Mouse (Mus musculus) neural tube, embryonic 14.5 days (tissue): ENCODE measurements around the gene Clec2l. TPM values are rescaled to one million over a fixed set of nuclear protein-coding genes. Genes with fewer than 3 reads are reported as not detected.

Experiments used
- ATAC-seq: fragments of 200-750 bp; cut with Nextera tagmentation; 2 replicates; pipeline ENCODE4 v1.8.0; 2017; ENCODE audit warnings: low read depth, mild to moderate bottlenecking, moderate TSS enrichment, moderate library complexity
- H3K27ac ChIP-seq: fragments of 300-500 bp; sonication (generic); 2 replicates; pipeline ENCODE4 v1.5.1; 2014; ENCODE audit warnings: low read depth, mild to moderate bottlenecking, control low read depth, low read length, moderate library complexity, mixed read lengths
- H3K27me3 ChIP-seq: fragments of 300-500 bp; sonication (generic); 2 replicates; pipeline ENCODE4 v1.6.1; 2014; ENCODE audit warnings: low read length; ENCODE audit not compliant: control insufficient read depth, insufficient read depth
- H3K36me3 ChIP-seq: fragments of 300-500 bp; sonication (generic); 2 replicates; pipeline ENCODE4 v1.6.1; 2014; ENCODE audit warnings: low read length, mixed read lengths; ENCODE audit not compliant: control insufficient read depth, insufficient read depth
- H3K4me1 ChIP-seq: fragments of 300-500 bp; sonication (generic); 2 replicates; pipeline ENCODE4 v1.6.1; 2014; ENCODE audit warnings: low read length; ENCODE audit not compliant: control insufficient read depth, insufficient read depth
- H3K4me2 ChIP-seq: fragments of 300-500 bp; sonication (generic); 2 replicates; pipeline ENCODE4 v1.6.1; 2014; ENCODE audit warnings: mild to moderate bottlenecking, low read depth, low read length, control low read depth
- H3K4me3 ChIP-seq: fragments of 300-500 bp; sonication (generic); 2 replicates; pipeline ENCODE4 v1.5.1; 2014; ENCODE audit warnings: low read depth, low read length, control low read depth, mixed read lengths
- H3K9ac ChIP-seq: fragments of 300-500 bp; sonication (generic); replicated peaks from 2 replicates; pipeline ENCODE4 v1.6.1; 2014; ENCODE audit warnings: low read depth, mild to moderate bottlenecking, control low read depth, low read length, mixed read lengths
- H3K9me3 ChIP-seq: fragments of 300-500 bp; sonication (generic); 2 replicates; pipeline ENCODE4 v1.6.1; 2016; ENCODE audit warnings: low read length; ENCODE audit not compliant: control insufficient read depth
- WGBS: fragments of 180-500 bp; shearing (Covaris S2); extraction: QIAGEN DNeasy Blood & Tissue Kit; methylation state at CpG from one replicate; pipeline ENCODE4 v1.1.7; 2014; 5-methylcytosine and 5-hydroxymethylcytosine counted together
- polyA plus RNA-seq: library from polyadenylated mRNA; unstranded; fragments of >200 nt; fragmentation: Nextera tagmentation; extraction: Ambion mirVana; gene quantifications from 2 replicates; pipeline ENCODE4 v1.2.1, GENCODE M21; 2014

The Clec2l gene
- polyA plus RNA-seq, 1 experiment from 2014 or later = 33.0 TPM

DNA sequence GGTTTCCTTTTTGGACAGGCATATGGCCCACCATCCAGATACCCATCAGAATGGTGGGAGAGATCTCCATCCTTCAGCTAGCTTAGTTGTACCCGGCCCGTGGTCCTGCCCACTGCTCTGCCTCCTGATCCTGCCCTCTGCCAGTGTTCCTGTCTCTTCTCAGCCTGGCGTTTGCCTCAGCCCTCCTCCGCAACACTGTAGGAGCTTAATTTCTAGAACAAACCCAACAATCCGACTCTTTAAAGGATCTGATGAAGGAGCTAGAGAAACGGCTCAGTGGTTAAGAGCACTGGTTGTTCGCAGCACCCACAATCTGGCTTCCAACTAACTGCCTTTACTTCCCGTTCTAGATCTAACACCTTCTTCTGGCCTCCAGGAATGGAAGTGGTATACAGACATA is 28.4 kb upstream of the Clec2l start:
- no peak overlapping the region for H3K9ac ChIP-seq
- no peak overlapping the region for H3K4me3 ChIP-seq
- no peaks in the 10 kb centered on the region for H3K36me3 ChIP-seq
- 83% methylated on average over 8 of the region's 8 CpGs for whole genome bisulfite sequencing
- H3K9me3 ChIP-seq = no peaks in the 10 kb centered on the region
- H3K4me2 ChIP-seq = no peak overlapping the region
- no peak for ATAC-seq
- H3K4me1 ChIP-seq = peaks cover 17% of the 10 kb centered on the region; the same call in 1 of the 2 replicates
- H3K27me3 ChIP-seq = peaks cover 38% of the 10 kb centered on the region
- H3K27ac ChIP-seq = no peak overlapping the region

DNA sequence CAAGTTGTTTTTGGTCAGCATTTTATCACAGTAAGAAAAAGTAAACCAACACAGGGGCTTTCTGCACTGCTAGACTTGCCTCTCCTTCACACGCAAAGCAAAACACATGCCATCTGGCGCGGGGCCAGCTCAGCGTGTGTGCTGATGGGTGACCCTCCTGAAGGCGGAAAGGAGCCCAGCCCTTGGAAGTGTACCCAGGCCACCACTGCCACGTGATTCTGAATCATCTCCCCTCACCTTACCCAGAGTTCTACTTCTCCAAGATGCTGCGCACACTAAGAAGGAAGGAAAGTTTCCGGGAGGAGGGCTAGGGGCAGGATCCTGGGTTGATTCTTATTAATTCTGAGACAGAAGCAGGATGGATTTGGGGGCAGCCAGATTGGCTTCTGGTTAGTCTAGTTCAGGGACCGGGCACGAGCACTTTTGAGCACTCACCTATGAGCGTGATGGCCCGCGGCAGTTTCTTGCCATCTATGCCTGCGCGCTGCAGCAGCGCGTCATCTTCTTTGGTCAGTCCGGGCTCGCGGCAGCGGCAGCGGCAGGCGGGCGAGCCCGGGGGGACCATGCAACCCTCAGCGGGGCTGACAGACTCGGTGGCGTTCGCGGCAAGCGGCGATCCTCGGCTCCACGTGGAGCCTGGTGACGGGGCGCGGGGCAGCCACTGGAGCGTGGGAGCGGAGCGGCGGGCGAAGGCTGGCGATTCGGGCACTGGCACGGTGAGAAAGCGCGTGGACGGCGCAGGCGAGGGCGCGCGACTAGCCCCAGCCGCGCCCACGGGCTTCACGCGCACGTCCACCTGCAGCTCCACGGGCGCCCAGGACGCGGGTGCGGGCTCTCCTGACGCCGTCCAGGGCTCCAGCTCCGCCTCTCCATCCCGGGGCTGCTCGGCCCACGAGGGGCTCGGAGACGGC is 26.7 kb upstream of the Clec2l start:
- Histone ChIP-seq H3K27me3 (peaks cover 42% of the 10 kb centered on the region), H3K4me3 (peak overlapping the region; percentile 51), H3K9me3 (no peaks in the 10 kb centered on the region), H3K4me1 (peaks cover 17% of the 10 kb centered on the region; the same call in 1 of the 2 replicates), H3K36me3 (no peaks in the 10 kb centered on the region), H3K9ac (peak overlapping the region; percentile 37), H3K27ac (no peak overlapping the region), H3K4me2 (peak overlapping the region; percentile 98)
- 2% methylated on average over 53 of the region's 72 CpGs for WGBS
- peak; percentile 52 for ATAC-seq

GRCm38 (mm10) chr6:38636852-38637618 is 25.8 kb upstream of the Clec2l start, which contains the start of gene Klrg2:
Gene Klrg2 (minus strand): TSS chr6:38637242.
- H3K27me3 ChIP-seq = peaks cover 42% of the 10 kb centered on the region
- peak within 1 kb of the TSS; percentile 37 for H3K9ac ChIP-seq
- H3K9me3 ChIP-seq = no peaks in the 10 kb centered on the region
- peak within 1 kb of the TSS; percentile 51 for H3K4me3 ChIP-seq
- 2% methylated on average over 53 of the region's 60 CpGs for WGBS
- peak within 1 kb of the TSS; percentile 98 for H3K4me2 ChIP-seq
- H3K27ac ChIP-seq = no peak within 1 kb of the TSS
- ATAC-seq = peak; percentile 71
- no peaks in the 10 kb centered on the region for H3K36me3 ChIP-seq
- peaks cover 17% of the 10 kb centered on the region; the same call in 1 of the 2 replicates for H3K4me1 ChIP-seq

- H3K4me1 ChIP-seq = peaks cover 17% of the 10 kb centered on the region; the same call in 1 of the 2 replicates
- 80% methylated on average over 11 of the region's 11 CpGs for WGBS
Measured at GRCm38 (mm10) chr6:38640401-38640800, 22.5 kb upstream of the Clec2l start.

DNA sequence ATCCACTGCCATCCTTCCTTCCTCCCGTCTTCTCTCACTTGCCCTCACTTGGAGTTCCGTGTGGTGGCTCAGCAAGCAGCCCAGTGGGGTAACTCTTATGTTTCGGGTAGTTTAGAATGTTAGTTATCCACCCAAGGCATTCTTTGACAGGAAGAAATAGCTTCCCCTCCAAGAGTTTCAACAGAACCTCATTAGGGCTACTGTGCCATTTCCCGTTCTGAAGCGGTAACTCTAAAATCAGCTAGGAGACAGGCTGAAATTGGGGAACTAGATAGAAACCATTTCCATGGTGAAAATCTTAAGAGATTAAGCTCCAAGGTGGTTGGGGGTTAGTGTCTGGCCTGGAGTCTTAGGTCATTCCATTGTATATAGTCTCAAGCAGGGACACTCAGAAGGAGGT is 21.6 kb upstream of the Clec2l start:
- no peaks in the 10 kb centered on the region for H3K36me3 ChIP-seq
- no peak overlapping the region for H3K4me3 ChIP-seq
- H3K4me2 ChIP-seq = no peak overlapping the region
- no peak overlapping the region for H3K9ac ChIP-seq
- no peaks in the 10 kb centered on the region for H3K9me3 ChIP-seq
- H3K27me3 ChIP-seq = peaks cover 25% of the 10 kb centered on the region
- no peak for ATAC-seq
- WGBS = 70% methylated on average over 5 of the region's 5 CpGs
- peaks cover 10% of the 10 kb centered on the region; the same call in 1 of the 2 replicates for H3K4me1 ChIP-seq
- no peak overlapping the region for H3K27ac ChIP-seq

More at GRCm38 (mm10) chr6:38640401-38640800, 22.5 kb upstream of the Clec2l start:
- no peaks in the 10 kb centered on the region for H3K9me3 ChIP-seq
- no peak overlapping the region for H3K9ac ChIP-seq
- H3K27me3 ChIP-seq = peaks cover 33% of the 10 kb centered on the region
- H3K36me3 ChIP-seq = no peaks in the 10 kb centered on the region
- no peak overlapping the region for H3K4me2 ChIP-seq
- H3K4me3 ChIP-seq = no peak overlapping the region
- no peak overlapping the region for H3K27ac ChIP-seq
- ATAC-seq = no peak

DNA sequence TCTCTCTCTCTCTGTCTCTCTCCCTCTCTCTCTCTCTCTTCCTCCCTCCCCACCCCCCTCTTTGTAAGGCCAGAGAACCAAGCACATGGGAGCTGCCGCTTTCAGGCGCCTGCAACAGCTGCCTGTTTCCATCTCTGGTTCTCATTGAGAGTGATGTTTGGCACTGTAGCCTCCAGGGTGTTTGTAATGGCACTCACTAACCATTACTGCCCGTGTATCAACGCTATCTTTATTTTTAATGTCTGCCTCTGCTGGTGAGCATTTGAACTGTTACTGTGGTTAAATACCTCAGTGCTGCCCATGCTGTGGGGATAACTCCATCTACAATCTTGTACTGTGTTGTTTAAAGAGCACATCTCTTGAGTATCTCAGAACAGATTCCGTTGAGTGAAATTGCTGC is 21.2 kb upstream of the Clec2l start:
- H3K4me3 ChIP-seq = no peak overlapping the region
- H3K9ac ChIP-seq = no peak overlapping the region
- H3K27ac ChIP-seq = no peak overlapping the region
- no peaks in the 10 kb centered on the region for H3K9me3 ChIP-seq
- ATAC-seq = peak; percentile 41; the same call in 1 of the 2 replicates
- 45% methylated on average over 5 of the region's 5 CpGs for WGBS
- no peaks in the 10 kb centered on the region for H3K36me3 ChIP-seq
- no peak overlapping the region for H3K4me2 ChIP-seq
- peaks cover 20% of the 10 kb centered on the region for H3K27me3 ChIP-seq
- peaks cover 6% of the 10 kb centered on the region; the same call in 1 of the 2 replicates for H3K4me1 ChIP-seq

DNA sequence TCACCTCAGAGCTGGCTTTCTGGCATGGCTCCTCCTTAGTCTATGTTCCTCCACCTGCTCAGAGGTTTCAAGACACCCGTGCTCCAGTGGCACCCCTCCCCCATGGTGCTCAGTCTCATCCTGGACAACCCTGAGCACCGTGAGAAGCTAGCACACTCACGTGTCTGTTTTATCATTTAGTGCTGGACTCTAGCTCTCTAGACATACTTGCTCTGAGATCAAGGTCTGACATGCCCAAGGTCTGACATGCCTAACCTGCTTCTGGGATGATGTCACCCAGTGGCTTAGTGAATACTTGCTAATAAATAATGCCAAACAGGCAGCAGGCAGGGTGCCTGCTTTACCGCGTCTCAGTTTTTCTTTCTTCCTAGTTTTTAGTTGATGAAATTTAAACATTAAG is 20.3 kb upstream of the Clec2l start:
- Histone ChIP-seq H3K36me3 (no peaks in the 10 kb centered on the region), H3K4me3 (no peak overlapping the region), H3K4me2 (no peak overlapping the region), H3K9ac (no peak overlapping the region), H3K9me3 (no peaks in the 10 kb centered on the region), H3K27me3 (peaks cover 12% of the 10 kb centered on the region), H3K4me1 (no peaks in the 10 kb centered on the region), H3K27ac (no peak overlapping the region)
- 64% methylated on average over 5 of the region's 5 CpGs for WGBS
- ATAC-seq = no peak

GRCm38 (mm10) chr6:38643039-38643438 is 19.8 kb upstream of the Clec2l start:
- H3K36me3 ChIP-seq = no peaks in the 10 kb centered on the region
- 71% methylated on average over 3 of the region's 3 CpGs for WGBS
- no peaks in the 10 kb centered on the region for H3K4me1 ChIP-seq
- no peaks in the 10 kb centered on the region for H3K9me3 ChIP-seq
- H3K27ac ChIP-seq = no peak overlapping the region
- no peak overlapping the region for H3K9ac ChIP-seq
- no peak for ATAC-seq
- peaks cover 7% of the 10 kb centered on the region for H3K27me3 ChIP-seq
- H3K4me2 ChIP-seq = no peak overlapping the region
- H3K4me3 ChIP-seq = no peak overlapping the region
